Mouse (Mus musculus): ENCODE measurements around the gene Nme2.

Nme2 gene

GRCm38 (mm10) chr11:93956159-93956558 lies at the start of gene Nme2:
TSS of gene Nme2 (minus strand) at chr11:93956259.
- peak in 1 of 2 experiments; percentile 35 for DNase-seq

- no peak for DNase-seq
Measured at GRCm38 (mm10) chr11:94003346-94003745, 47.3 kb upstream of the Nme2 start.

GRCm38 (mm10) chr11:93999276-93999675 lies 43.2 kb upstream of the Nme2 start:
- no peak for DNase-seq

- DNase-seq, result peak; percentile 13 to 23
Measured at GRCm38 (mm10) chr11:93997141-93997775, 41.2 kb upstream of the Nme2 start.

GRCm38 (mm10) chr11:93996306-93997140 lies 40.5 kb upstream of the Nme2 start:
- DNase-seq, result peak in 1 of 2 experiments; percentile 74

GRCm38 (mm10) chr11:93995720-93996305 lies 39.8 kb upstream of the Nme2 start, which contains the start of gene Spag9:
TSS of gene Spag9 (plus strand) at chr11:93996091.
- DNase-seq, result peak; percentile 95 to 96

- DNase-seq, result peak; percentile 70 to 73
Measured at GRCm38 (mm10) chr11:93995111-93995719, 39.2 kb upstream of the Nme2 start.

- peak in 1 of 2 experiments; percentile 7 for DNase-seq
Measured at GRCm38 (mm10) chr11:93994531-93994930, 38.5 kb upstream of the Nme2 start.

- no peak for DNase-seq
Measured at GRCm38 (mm10) chr11:93988328-93989062, 32.4 kb upstream of the Nme2 start.

- DNase-seq, result no peak
Measured at GRCm38 (mm10) chr11:93987625-93988327, 31.7 kb upstream of the Nme2 start.

- no peak for DNase-seq
Measured at GRCm38 (mm10) chr11:93987026-93987425, 31.0 kb upstream of the Nme2 start.

GRCm38 (mm10) chr11:93986298-93986697 lies 30.2 kb upstream of the Nme2 start:
- no peak for DNase-seq

- no peak for DNase-seq
Measured at GRCm38 (mm10) chr11:93985265-93985664, 29.2 kb upstream of the Nme2 start.

- DNase-seq, result no peak
Measured at GRCm38 (mm10) chr11:93984619-93985018, 28.6 kb upstream of the Nme2 start.

- DNase-seq, result no peak
Measured at GRCm38 (mm10) chr11:93979502-93980049, 23.5 kb upstream of the Nme2 start.

GRCm38 (mm10) chr11:93972951-93973350 lies 16.9 kb upstream of the Nme2 start:
- no peak for DNase-seq

- DNase-seq, result no peak
Measured at GRCm38 (mm10) chr11:93969799-93970198, 13.7 kb upstream of the Nme2 start.

- no peak for DNase-seq
Measured at GRCm38 (mm10) chr11:93969171-93969570, 13.1 kb upstream of the Nme2 start.

GRCm38 (mm10) chr11:93968848-93969128 lies 12.7 kb upstream of the Nme2 start:
- DNase-seq, result no peak

GRCm38 (mm10) chr11:93968005-93968847 lies 12.2 kb upstream of the Nme2 start, which contains the start of the genes Gm20390 and Nme1:
TSS of gene Gm20390 (minus strand) at chr11:93968293.
TSS of gene Nme1 (minus strand) at chr11:93968521.
- peak; percentile 99 for DNase-seq

GRCm38 (mm10) chr11:93967381-93967780 lies 11.3 kb upstream of the Nme2 start:
- peak; percentile 14 to 18 for DNase-seq
